28 mouse cellular contexts compared by ENCODE assay signal in the genomic region with DNA sequence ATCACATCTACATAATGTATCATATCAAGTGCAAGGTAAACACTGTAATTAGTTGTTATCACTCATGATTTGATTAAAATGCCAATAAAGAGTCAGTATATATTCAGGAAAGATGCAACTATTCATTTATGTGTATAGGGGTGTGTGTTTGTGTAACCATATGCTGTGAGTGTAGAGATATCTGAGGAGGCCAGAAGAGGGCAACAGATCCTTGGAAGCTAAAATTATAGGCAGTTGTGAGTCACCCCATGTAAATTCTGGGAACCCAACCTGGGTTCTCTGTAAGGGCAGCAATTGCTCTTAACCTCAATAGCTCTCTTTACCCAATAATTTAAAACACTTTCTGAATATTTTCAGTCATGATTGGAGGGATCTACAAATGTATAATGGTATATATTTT. TPM values are rescaled to one million over a fixed set of nuclear protein-coding genes. Genes with fewer than 3 reads are reported as not detected.
"Had no signal": no experiment of that assay in that cellular context is flagged by ENCODE, and none has a peak within 500 bp of the region (broad histone marks: within the 10 kb centered on the region; RNA-seq: fewer than 3 reads in every experiment).

No protein-coding gene starts in this region.

- DNase-seq: kidney, adult 18-20 months; kidney, adult 9 months; kidney, postnatal 36 days; layer of hippocampus, adult 9-11 months; lung, postnatal 14 days; lung, postnatal 4 days; midbrain, embryonic 14.5 days; right cerebral cortex, postnatal 4 days; thymus, adult 2 months; thymus, postnatal 14 days; thymus, postnatal 4 days had no signal

- H3K9ac ChIP-seq: liver, embryonic 14.5 days; lung, embryonic 15.5 days had no signal

- H3K4me1 ChIP-seq: lung, embryonic 15.5 days had no signal

- H3K9me3 ChIP-seq: lung, embryonic 15.5 days had no signal

- H3K27ac ChIP-seq: left cerebral cortex, adult 2 months; liver, embryonic 14.5 days; lung, embryonic 15.5 days; stomach, postnatal 0 days had no signal

- H3K27me3 ChIP-seq: lung, embryonic 15.5 days had no signal

- H3K4me3 ChIP-seq: left cerebral cortex, adult 2 months; lung, embryonic 15.5 days had no signal

- H3K4me2 ChIP-seq: lung, embryonic 15.5 days; midbrain, embryonic 11.5 days had no signal

RNA-seq across cellular contexts. Expression of gene Kcnj1, which starts 48.4 kb away (rescaled TPM):
- total RNA-seq: layer of hippocampus, postnatal 25 days; left cerebral cortex, adult 2 months; left cerebral cortex, postnatal 10 days; left cerebral cortex, postnatal 36 days; liver, adult 2 months; megakaryocyte progenitor cell, adult 5-6 weeks; megakaryocyte-erythroid progenitor cell, adult 5-6 weeks; midbrain, postnatal 0 days had no signal
- polyA plus RNA-seq: limb, embryonic 11.5 days; limb, embryonic 14.5 days; liver, adult 2 months; liver, embryonic 14.5 days; lung, embryonic 15.5 days; midbrain, embryonic 11.5 days; midbrain, embryonic 14.5 days; midbrain, postnatal 0 days; neural tube, embryonic 11.5 days; neural tube, embryonic 14.5 days; stomach, embryonic 14.5 days; stomach, postnatal 0 days had no signal
